Mouse (Mus musculus) megakaryocyte, adult 5-6 weeks (primary cell): ENCODE measurements around the gene Ankdd1a. TPM values are rescaled to one million over a fixed set of nuclear protein-coding genes. Genes with fewer than 3 reads are reported as not detected.
A peak's percentile ranks its signal among the peaks of the same experiment; 100 is the strongest.

Experiments
- ATAC-seq: 2 replicates; pipeline ENCODE4 v1.8.0; 2016; ENCODE audit warnings: mild to moderate bottlenecking, inconsistent platforms; ENCODE audit not compliant: poor library complexity, severe bottlenecking
- total RNA-seq, 2 experiments: library from RNA; stranded (forward) in 1 of 2; stranded (reverse) in 1 of 2; fragments of 153-499, 151-499 nt in 1 of 2; fragments of 221-1000, 200-1000 nt in 1 of 2; gene quantifications; 2 replicates each; pipeline versions ENCODE4 v1.2.3 to v1.2.4; 2015 to 2017

The Ankdd1a gene
- total RNA-seq (2015) (not detected in 2 replicates), total RNA-seq (2017) (0.08 TPM in 1 of 2 replicates, not detected in the other)

DNA sequence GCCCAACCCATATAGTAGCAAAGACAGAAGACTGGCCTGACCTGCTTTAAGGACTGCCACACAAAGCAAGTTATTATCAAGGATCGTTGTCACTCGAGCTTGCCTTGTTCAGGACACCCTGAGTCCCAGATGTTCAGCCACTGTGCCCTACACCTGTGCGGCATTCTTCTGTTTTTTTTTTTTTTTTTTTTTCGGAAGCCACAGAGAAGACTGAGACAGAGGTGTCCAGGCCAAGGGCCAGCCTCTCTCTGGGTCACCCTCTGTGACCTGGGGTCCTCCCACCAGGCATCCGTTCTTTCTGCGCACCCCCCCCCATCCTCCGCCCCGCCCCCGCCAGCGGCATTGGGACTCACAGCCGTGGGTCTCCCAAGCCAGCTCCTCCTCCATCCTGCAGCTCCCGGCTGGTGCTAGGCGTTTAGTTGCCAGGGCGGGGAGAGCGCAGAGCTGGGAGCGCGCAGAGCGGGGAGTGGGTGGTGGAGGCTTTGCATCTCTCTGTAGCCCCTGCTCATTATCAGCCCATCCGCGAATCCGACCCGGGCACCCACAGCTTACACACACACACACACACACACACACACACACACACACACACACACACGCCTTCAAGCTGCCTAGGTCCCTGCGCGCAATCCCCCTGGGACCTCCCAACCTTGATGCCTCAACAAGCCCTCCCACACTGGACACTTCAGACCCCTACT lies at the start of gene Ankdd1a:
Gene Ankdd1a (minus strand): TSS at position 387 of the 698 bp plus-strand sequence.
- ATAC-seq: no peak

DNA sequence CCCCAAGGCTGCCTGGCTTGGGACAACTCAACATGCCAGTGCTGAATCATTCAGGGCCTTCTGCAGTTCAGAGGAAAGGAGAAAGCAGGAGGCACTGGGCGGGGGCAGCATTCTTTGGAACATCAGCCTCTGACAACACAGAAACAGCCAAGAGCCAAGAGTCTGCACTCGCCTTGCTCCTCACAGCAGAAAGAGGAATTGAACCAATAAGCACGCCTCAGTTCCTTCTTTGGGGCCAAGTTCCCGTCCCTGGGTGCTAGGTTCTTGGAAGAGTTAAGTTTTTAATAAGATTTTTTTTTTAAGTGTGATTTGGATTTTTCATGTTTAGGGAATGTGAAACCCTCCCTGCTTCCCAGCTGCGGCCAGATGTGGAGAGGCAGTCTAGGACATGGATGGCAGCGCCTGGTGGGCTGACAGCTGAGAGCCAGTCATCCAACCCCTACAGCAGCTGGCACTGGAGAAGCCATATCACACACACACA lies 49.5 kb upstream of the Ankdd1a start:
- ATAC-seq: peak; percentile 80

- ATAC-seq: peak; percentile 43
Measured at GRCm38 (mm10) chr9:65568787-65569186, 48.8 kb upstream of the Ankdd1a start.

DNA sequence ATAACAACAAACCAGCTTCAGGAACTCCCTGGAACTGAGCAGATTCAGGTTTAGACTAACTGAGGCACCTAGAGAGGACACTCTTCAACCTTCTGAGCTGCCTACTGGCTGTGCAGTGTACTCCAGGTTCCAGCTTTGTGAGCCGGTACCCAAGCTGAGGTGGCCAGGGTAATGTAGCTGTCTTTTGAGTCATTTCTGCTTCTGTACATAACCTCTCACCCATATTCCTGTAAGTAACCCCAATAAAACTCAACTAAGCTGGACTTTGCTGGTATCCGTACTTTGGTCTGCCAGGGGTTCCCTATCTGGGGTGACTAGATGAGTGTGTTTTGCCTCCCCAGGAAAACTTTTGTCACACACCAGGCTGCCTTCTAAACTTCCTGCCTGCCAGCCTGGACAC lies 44.7 kb upstream of the Ankdd1a start:
- ATAC-seq: no peak

- ATAC-seq: no peak
Measured at GRCm38 (mm10) chr9:65563073-65563472, 43.1 kb upstream of the Ankdd1a start.

GRCm38 (mm10) chr9:65562081-65562506 lies 42.1 kb upstream of the Ankdd1a start:
- no peak for ATAC-seq

- peak; percentile 89 for ATAC-seq
Measured at GRCm38 (mm10) chr9:65561016-65561415, 41.0 kb upstream of the Ankdd1a start.

- ATAC-seq: no peak
Measured at GRCm38 (mm10) chr9:65558806-65559205, 38.8 kb upstream of the Ankdd1a start.

GRCm38 (mm10) chr9:65556979-65557378 lies 37.0 kb upstream of the Ankdd1a start:
- ATAC-seq: no peak

GRCm38 (mm10) chr9:65556349-65556748 lies 36.4 kb upstream of the Ankdd1a start:
- no peak for ATAC-seq

DNA sequence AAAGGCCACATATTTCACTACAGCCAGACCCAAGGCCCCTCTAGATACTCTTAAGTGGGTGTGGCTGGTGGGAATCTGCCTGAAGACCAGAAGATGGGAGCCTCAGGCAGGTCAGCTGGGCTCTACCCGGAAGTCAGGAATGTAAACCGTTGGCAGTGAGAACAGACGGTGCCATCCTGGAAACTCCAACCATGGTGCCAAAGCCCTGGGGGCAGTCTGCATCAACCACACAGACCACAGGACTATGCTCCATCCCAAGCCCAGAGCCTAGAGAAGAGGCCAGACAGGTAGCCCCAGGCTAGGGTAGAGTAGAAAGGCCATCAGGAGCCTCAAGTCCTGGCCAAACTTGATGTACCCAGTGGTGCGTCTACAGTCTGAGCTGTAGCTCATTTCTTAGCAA lies 35.6 kb upstream of the Ankdd1a start:
- ATAC-seq: no peak

DNA sequence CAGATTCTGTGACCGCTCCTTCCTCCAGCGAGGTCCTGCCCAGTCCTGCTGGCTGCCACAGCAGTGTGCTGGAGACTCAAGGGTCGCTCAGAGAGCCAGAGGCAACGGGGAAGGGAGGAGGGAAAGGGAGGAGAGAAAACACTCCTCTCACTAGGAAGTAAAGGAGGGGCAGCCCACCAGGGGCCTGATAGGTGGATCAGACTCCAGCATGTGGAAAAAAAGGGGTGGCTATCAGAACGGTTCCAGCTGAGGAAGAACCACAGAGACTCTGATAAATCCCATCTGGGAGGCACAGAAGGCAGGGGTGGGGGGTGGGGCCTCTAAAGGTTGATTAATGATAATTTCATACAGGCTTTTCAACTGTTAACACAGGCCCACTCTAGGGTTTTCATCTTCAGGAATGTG lies 35.0 kb upstream of the Ankdd1a start:
- no peak for ATAC-seq

- no peak for ATAC-seq
Measured at GRCm38 (mm10) chr9:65552711-65553110, 32.7 kb upstream of the Ankdd1a start.

GRCm38 (mm10) chr9:65552141-65552540 lies 32.1 kb upstream of the Ankdd1a start:
- peak; percentile 17; the same call in 1 of the 2 replicates for ATAC-seq

- ATAC-seq: peak; percentile 80
Measured at GRCm38 (mm10) chr9:65551035-65551434, 31.0 kb upstream of the Ankdd1a start.

DNA sequence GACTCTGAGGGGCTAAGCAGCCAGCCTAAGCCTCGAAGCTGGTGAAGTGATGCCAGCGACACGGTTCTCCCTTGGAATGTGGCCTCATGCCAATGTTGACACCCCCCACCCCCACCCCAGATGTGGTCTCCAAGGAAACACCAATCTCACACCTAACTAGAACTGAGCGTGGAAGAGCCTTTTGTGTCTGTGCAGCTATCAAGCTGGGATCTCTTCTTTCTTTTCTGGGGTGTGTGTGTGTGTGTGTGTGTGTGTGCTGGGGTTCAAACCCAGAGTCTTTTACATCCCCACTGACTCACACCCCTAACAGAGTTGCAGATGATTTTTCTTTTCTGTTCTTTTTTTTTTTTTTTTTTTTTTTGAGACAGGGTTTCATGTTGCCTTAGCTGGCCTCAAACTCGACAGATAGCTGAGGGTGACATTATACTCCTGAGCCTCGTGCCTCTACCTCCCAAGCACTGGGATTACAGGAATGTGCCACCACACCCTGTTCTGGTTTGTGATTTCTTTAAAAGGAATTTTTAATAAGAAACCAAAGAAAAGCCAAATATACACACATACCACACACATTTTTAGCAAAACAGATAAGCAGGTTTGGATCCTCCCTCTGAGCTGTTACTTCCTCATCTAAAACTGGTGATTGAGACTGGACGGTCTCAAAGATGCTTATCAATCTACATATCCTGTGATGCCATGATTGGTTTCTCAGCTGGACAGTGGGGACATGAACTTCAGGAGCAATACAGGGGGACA lies 30.3 kb upstream of the Ankdd1a start:
- ATAC-seq: peak; percentile 23

DNA sequence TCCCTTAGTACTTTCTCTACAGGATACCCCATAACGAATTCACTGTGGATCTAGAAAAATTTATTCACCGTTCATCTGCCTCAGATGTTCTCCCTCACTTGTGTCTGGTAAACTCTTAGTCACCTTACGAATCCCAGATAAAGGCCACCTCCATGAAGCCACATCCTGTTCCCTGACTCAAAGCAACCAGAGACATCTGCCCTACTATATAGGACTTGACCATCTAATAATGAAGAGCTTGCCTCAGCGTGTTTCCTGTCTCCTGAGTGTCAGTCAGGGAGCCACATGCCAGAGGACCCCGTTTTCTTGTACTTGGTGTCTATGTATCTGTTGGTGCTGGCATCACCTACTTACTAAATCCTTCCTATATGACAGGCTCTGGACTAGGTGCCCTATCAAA lies 29.6 kb upstream of the Ankdd1a start:
- ATAC-seq: no peak

DNA sequence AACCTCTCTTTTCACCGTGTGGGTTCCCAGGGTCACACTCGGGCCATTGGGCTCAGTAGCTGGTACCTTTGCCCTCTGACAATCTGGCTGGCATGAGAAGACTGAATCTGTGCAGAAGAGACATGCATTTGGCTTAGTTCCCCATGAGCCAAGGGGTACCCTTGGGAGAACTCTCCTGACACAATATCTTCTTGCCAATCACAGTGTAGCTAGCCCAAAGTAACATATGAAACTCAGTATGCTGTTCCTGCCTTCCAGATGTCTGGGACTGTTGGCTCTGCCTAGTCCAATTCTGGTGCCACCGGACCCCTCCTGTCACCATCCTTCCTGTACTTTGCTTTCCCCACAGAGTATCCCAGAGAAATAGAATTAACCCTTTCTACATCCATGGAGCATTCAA lies 29.1 kb upstream of the Ankdd1a start:
- ATAC-seq: no peak

DNA sequence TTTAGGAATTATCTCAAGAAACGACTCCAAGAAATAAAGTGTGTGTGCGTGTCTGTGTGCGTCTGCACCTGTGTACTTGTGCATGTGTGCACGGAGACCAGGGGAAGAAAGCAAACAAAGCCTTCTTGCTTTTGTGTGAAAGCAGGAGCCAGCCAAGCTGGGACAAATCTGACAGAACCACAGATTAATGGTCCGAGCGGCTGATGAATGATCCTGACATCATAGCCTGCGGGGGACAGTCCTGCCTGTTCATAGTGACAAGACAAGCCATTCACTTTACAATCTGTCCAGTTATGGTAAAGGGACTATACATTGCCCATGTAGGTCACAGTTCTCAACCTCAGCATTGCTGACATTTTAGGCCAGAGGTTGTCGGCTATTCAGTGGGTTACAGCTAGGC lies 28.3 kb upstream of the Ankdd1a start:
- no peak for ATAC-seq

DNA sequence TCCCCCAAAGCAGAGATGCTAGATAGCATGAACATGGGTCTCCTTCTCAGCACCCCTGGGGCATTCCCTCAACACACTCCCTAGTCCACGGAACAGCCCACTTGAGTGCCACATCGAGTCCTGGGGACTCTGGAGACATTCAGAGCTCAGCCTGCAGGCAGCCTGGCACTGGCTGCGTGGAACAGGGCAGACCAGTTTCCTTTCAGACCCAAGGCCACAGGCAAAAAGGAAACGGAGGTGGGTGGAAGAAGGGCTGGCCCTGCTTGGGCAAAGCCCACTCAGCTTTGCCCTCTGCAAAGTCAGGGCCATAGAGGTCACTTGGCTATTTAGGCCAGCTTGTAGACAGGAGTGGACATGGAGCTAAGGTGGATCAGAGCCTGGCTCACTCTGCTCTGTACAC lies 27.9 kb upstream of the Ankdd1a start:
- ATAC-seq: no peak

GRCm38 (mm10) chr9:65547111-65547510 lies 27.1 kb upstream of the Ankdd1a start:
- ATAC-seq: no peak

DNA sequence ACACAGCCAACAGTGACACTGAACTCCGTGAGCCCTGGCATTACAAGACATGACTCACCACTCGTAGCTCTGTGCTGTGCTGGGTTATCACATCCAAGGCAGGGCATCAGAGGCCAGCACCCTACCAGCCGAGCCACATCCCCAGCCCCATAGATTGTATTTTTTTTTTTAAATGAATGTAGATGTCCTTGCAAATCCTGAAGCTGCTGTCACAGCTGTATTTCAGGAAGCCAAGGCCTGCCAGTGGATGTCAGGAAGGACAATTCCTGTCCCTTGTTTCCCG lies 26.4 kb upstream of the Ankdd1a start:
- peak; percentile 14; the same call in 1 of the 2 replicates for ATAC-seq
